In genomic region chr2:102634010-102634409, GRCm38 (mm10) we compare ENCODE assay signal across 20 mouse cellular contexts. TPM values are rescaled to one million over a fixed set of nuclear protein-coding genes. Genes with fewer than 3 reads are reported as not detected.
"Had no signal": no experiment of that assay in that cellular context is flagged by ENCODE, and none has a peak within 500 bp of the region (broad histone marks: within the 10 kb centered on the region; RNA-seq: fewer than 3 reads in every experiment).

No protein-coding gene starts in this region.

- H3K27ac ChIP-seq: lung, embryonic 15.5 days; macrophage; midbrain, embryonic 13.5 days; midbrain, embryonic 15.5 days; neural tube, embryonic 12.5 days; stomach, embryonic 15.5 days; stomach, postnatal 0 days had no signal

- DNase-seq: lung, adult 2 months; lung, postnatal 14 days; lung, postnatal 36 days; right cerebral cortex, postnatal 14 days; thymus, adult 18-20 months; thymus, postnatal 14 days; thymus, postnatal 36 days had no signal

- H3K4me3 ChIP-seq: lung, embryonic 15.5 days; megakaryocyte, embryonic 14.5 days; midbrain, embryonic 13.5 days; midbrain, embryonic 15.5 days; neural tube, embryonic 12.5 days; stomach, embryonic 15.5 days had no signal

- H3K27me3 ChIP-seq: lung, embryonic 15.5 days; midbrain, embryonic 13.5 days; midbrain, embryonic 15.5 days; neural tube, embryonic 12.5 days; stomach, embryonic 15.5 days had no signal

- ATAC-seq: lung, postnatal 0 days; midbrain, embryonic 13.5 days; midbrain, embryonic 15.5 days had no signal

- H3K4me2 ChIP-seq: lung, embryonic 15.5 days; midbrain, embryonic 11.5 days; midbrain, embryonic 13.5 days; midbrain, embryonic 15.5 days; neural tube, embryonic 12.5 days; stomach, embryonic 15.5 days had no signal

- H3K4me1 ChIP-seq: megakaryocyte, embryonic 14.5 days; neural tube, embryonic 12.5 days; stomach, embryonic 15.5 days had no signal

- H3K9me3 ChIP-seq: lung, embryonic 15.5 days; midbrain, embryonic 13.5 days; midbrain, embryonic 15.5 days; neural tube, embryonic 12.5 days; stomach, embryonic 15.5 days had no signal

- H3K9ac ChIP-seq: lung, embryonic 15.5 days; midbrain, embryonic 13.5 days; midbrain, embryonic 15.5 days; neural tube, embryonic 12.5 days; stomach, embryonic 15.5 days had no signal

- H3K36me3 ChIP-seq: lung, embryonic 15.5 days; midbrain, embryonic 13.5 days; midbrain, embryonic 15.5 days; neural tube, embryonic 12.5 days; stomach, embryonic 15.5 days had no signal

RNA-seq across cellular contexts. Expression of gene Slc1a2, which starts 24.4 kb away (rescaled TPM):
- total RNA-seq: megakaryocyte progenitor cell, adult 5-6 weeks; monocyte, adult 5-6 weeks; neutrophil, adult 5-6 weeks had no signal
